Mouse (Mus musculus): Measurements from ENCODE around the gene Rchy1. TPM values are rescaled to one million over a fixed set of nuclear protein-coding genes. Genes with fewer than 3 reads are reported as not detected.

Rchy1 gene
- 117 and 137 TPM in 2 replicates for total RNA-seq (2015)
- total RNA-seq (2017) = 80.1 and 92.6 TPM in 2 replicates

- ATAC-seq (ENCODE audit: poor library complexity, severe bottlenecking) = peak; percentile 73
Measured at GRCm38 (mm10) chr5:91962639-91963440, at the start of gene Rchy1. Gene Rchy1 (minus strand): TSS chr5:91963068.

GRCm38 (mm10) chr5:92011756-92012155, 48.9 kb upstream of the Rchy1 start:
- no peak for ATAC-seq (ENCODE audit: poor library complexity, severe bottlenecking)

GRCm38 (mm10) chr5:92009827-92010226, 47.0 kb upstream of the Rchy1 start:
- ATAC-seq (ENCODE audit: poor library complexity, severe bottlenecking) = no peak

GRCm38 (mm10) chr5:92003011-92003410, 40.1 kb upstream of the Rchy1 start:
- peak; percentile 67 for ATAC-seq (ENCODE audit: poor library complexity, severe bottlenecking)

- ATAC-seq (ENCODE audit: poor library complexity, severe bottlenecking) = peak; percentile 97
Measured at GRCm38 (mm10) chr5:92000770-92001169, 37.9 kb upstream of the Rchy1 start.

GRCm38 (mm10) chr5:91994546-91994945, 31.7 kb upstream of the Rchy1 start:
- no peak for ATAC-seq (ENCODE audit: poor library complexity, severe bottlenecking)

GRCm38 (mm10) chr5:91993061-91993460, 30.2 kb upstream of the Rchy1 start:
- no peak for ATAC-seq (ENCODE audit: poor library complexity, severe bottlenecking)

- ATAC-seq (ENCODE audit: poor library complexity, severe bottlenecking) = no peak
Measured at GRCm38 (mm10) chr5:91991191-91991937, 28.5 kb upstream of the Rchy1 start.

GRCm38 (mm10) chr5:91989261-91989660, 26.4 kb upstream of the Rchy1 start:
- ATAC-seq (ENCODE audit: poor library complexity, severe bottlenecking) = no peak

GRCm38 (mm10) chr5:91987799-91988198, 24.9 kb upstream of the Rchy1 start:
- no peak for ATAC-seq (ENCODE audit: poor library complexity, severe bottlenecking)

GRCm38 (mm10) chr5:91987236-91987635, 24.4 kb upstream of the Rchy1 start, which contains the start of gene Odaph:
Gene Odaph (plus strand): TSS chr5:91987475.
- no peak for ATAC-seq (ENCODE audit: poor library complexity, severe bottlenecking)

GRCm38 (mm10) chr5:91985721-91986120, 22.9 kb upstream of the Rchy1 start:
- peak; percentile 47; the same call in 1 of the 2 replicates for ATAC-seq (ENCODE audit: poor library complexity, severe bottlenecking)

- ATAC-seq (ENCODE audit: poor library complexity, severe bottlenecking) = no peak
Measured at GRCm38 (mm10) chr5:91983490-91983889, 20.6 kb upstream of the Rchy1 start.

GRCm38 (mm10) chr5:91981176-91981840, 18.4 kb upstream of the Rchy1 start:
- ATAC-seq (ENCODE audit: poor library complexity, severe bottlenecking) = no peak

GRCm38 (mm10) chr5:91977397-91977770, 14.5 kb upstream of the Rchy1 start:
- ATAC-seq (ENCODE audit: poor library complexity, severe bottlenecking) = no peak

GRCm38 (mm10) chr5:91976566-91977396, 13.9 kb upstream of the Rchy1 start:
- ATAC-seq (ENCODE audit: poor library complexity, severe bottlenecking) = peak; percentile 51; the same call in 1 of the 2 replicates

GRCm38 (mm10) chr5:91975758-91976157, 12.9 kb upstream of the Rchy1 start:
- ATAC-seq (ENCODE audit: poor library complexity, severe bottlenecking) = no peak

- ATAC-seq (ENCODE audit: poor library complexity, severe bottlenecking) = peak; percentile 62
Measured at GRCm38 (mm10) chr5:91974002-91974401, 11.1 kb upstream of the Rchy1 start.

- no peak for ATAC-seq (ENCODE audit: poor library complexity, severe bottlenecking)
Measured at GRCm38 (mm10) chr5:91972046-91972445, 9.2 kb upstream of the Rchy1 start.

GRCm38 (mm10) chr5:91962259-91962638, 619 bp downstream of the Rchy1 start:
- peak; percentile 66 for ATAC-seq (ENCODE audit: poor library complexity, severe bottlenecking)

Measured in megakaryocyte, adult 5-6 weeks (primary cell).